In genomic region chr11:81983146-81983545, GRCm38 (mm10) we compare ENCODE assay signal across 9 mouse cellular contexts. TPM values are rescaled to one million over a fixed set of nuclear protein-coding genes. Genes with fewer than 3 reads are reported as not detected.
DNase-seq lines count a peak whose midpoint lies in the region; ATAC-seq lines count a peak whose summit lies in the region.
"Had no signal": no experiment of that assay in that cellular context is flagged by ENCODE, and none has a peak within 500 bp of the region (broad histone marks: within the 10 kb centered on the region; RNA-seq: fewer than 3 reads in every experiment).

No protein-coding gene starts in this region.

- no peaks in the 10 kb centered on the region for H3K36me3 ChIP-seq in kidney, embryonic 14.5 days (ENCODE audit: control insufficient read depth, insufficient read depth, low read length)
- H3K36me3 ChIP-seq: limb, embryonic 15.5 days had no signal

- no peak overlapping the region for H3K4me3 ChIP-seq in kidney, embryonic 14.5 days (ENCODE audit: low read length)
- H3K4me3 ChIP-seq: limb, embryonic 15.5 days had no signal

- no peak for ATAC-seq in kidney, embryonic 14.5 days (ENCODE audit: low FRiP score, low TSS enrichment)
- peak; percentile 83 for ATAC-seq in frontal cortex, adult (ENCODE audit: low TSS enrichment)
- ATAC-seq in monocyte, adult 5-6 weeks (replicated peaks; ENCODE audit: insufficient number of reproducible peaks, low FRiP score, low TSS enrichment, poor library complexity, severe bottlenecking) = 0 out of 2 replicates have a peak, but pooled peaks have one; percentile 43

- no peaks in the 10 kb centered on the region for H3K9me3 ChIP-seq in kidney, embryonic 14.5 days (ENCODE audit: control insufficient read depth, low read length)
- H3K9me3 ChIP-seq: limb, embryonic 15.5 days had no signal

- 0 out of 2 replicates have a peak, but pooled peaks cover 9% of the 10 kb centered on the region for H3K4me1 ChIP-seq in kidney, embryonic 14.5 days (ENCODE audit: control insufficient read depth, insufficient read depth, low read length)

- H3K27ac ChIP-seq in kidney, embryonic 14.5 days (ENCODE audit: low read depth, low read length) = no peak overlapping the region
- H3K27ac ChIP-seq: limb, embryonic 15.5 days had no signal

- no peak overlapping the region for H3K9ac ChIP-seq in kidney, embryonic 14.5 days (ENCODE audit: low read depth, low read length)
- H3K9ac ChIP-seq: limb, embryonic 15.5 days had no signal

- 40% methylated on average over 5 of the region's 5 CpGs for WGBS in kidney, embryonic 14.5 days

- DNase-seq in kidney, adult 18-20 months = peak; percentile 12
- DNase-seq in ES-CJ7 (ENCODE audit: low read depth, low spot score) = peak; percentile 78
- DNase-seq in c-Kit-negative CD71-positive TER-119-positive erythroid progenitor cells, embryonic 14.5 days (ENCODE audit: low read depth, low spot score) = peak; percentile 31
- DNase-seq in layer of hippocampus, adult 9-11 months = peak; percentile 64
- DNase-seq in thymus, postnatal 25 days = peak; percentile 52

- no peaks in the 10 kb centered on the region for H3K27me3 ChIP-seq in kidney, embryonic 14.5 days (ENCODE audit: control insufficient read depth, insufficient read depth, low read length)
- H3K27me3 ChIP-seq: limb, embryonic 15.5 days had no signal

- no peak overlapping the region for H3K4me2 ChIP-seq in kidney, embryonic 14.5 days (replicated peaks; ENCODE audit: low read depth, low read length)
- H3K4me2 ChIP-seq: limb, embryonic 15.5 days had no signal

RNA-seq across cellular contexts. Expression of gene Asic2, which starts 14.9 kb away (rescaled TPM):
- 3.4 and 3.8 TPM in 2 replicates for polyA plus RNA-seq in kidney, embryonic 14.5 days (2014; fragmentation: Nextera tagmentation; extraction: Ambion mirVana)
- not detected in 3 replicates for total RNA-seq in monocyte, adult 5-6 weeks (2017)

RNA-seq across cellular contexts. Expression of gene Ccl2, which starts 52.2 kb away (rescaled TPM):
- polyA plus RNA-seq in kidney, embryonic 14.5 days (2014; fragmentation: Nextera tagmentation; extraction: Ambion mirVana) = 0.92 and 2.7 TPM in 2 replicates
- total RNA-seq in monocyte, adult 5-6 weeks (2017) = 3.4 to 5.0 TPM in 2 of 3 replicates, not detected in the other

RNA-seq across cellular contexts. Expression of gene Gm17268, which starts 55.2 kb away (rescaled TPM):
- not detected in 2 replicates for polyA plus RNA-seq in kidney, embryonic 14.5 days (2014; fragmentation: Nextera tagmentation; extraction: Ambion mirVana)
- total RNA-seq in monocyte, adult 5-6 weeks (2017) = not detected in 3 replicates
- polyA plus RNA-seq: limb, embryonic 15.5 days had no signal

Comparison
In these comparisons a context has a peak if more than half of its experiments do, and no peak if none do; other contexts are left out.
1. DNase-seq: peak in every context shown above with its lines; median percentile 78 in ES-CJ7; 64 in layer of hippocampus, adult 9-11 months; 52 in thymus, postnatal 25 days; 31 in c-Kit-negative CD71-positive TER-119-positive erythroid progenitor cells, embryonic 14.5 days; 12 in kidney, adult 18-20 months.